Mouse (Mus musculus) testis, adult 2 months (tissue): ENCODE measurements around the gene Mrpl12.

ENCODE experiments used
- CTCF ChIP-seq: fragments of 200-500 bp; IDR thresholded peaks from 2 replicates; pipeline ENCODE4 v1.5.1; 2012; ENCODE audit warnings: low read depth, mild to moderate bottlenecking, inconsistent platforms, low read length, moderate library complexity; ENCODE audit not compliant: control insufficient read depth, insufficient read depth, insufficient replicate concordance
- POLR2A ChIP-seq: fragments of 200-500 bp; IDR thresholded peaks from 2 replicates; pipeline ENCODE4 v1.6.1; 2012; ENCODE audit warnings: low read depth, mild to moderate bottlenecking, inconsistent platforms, low read length, moderate library complexity; ENCODE audit not compliant: control insufficient read depth

DNA sequence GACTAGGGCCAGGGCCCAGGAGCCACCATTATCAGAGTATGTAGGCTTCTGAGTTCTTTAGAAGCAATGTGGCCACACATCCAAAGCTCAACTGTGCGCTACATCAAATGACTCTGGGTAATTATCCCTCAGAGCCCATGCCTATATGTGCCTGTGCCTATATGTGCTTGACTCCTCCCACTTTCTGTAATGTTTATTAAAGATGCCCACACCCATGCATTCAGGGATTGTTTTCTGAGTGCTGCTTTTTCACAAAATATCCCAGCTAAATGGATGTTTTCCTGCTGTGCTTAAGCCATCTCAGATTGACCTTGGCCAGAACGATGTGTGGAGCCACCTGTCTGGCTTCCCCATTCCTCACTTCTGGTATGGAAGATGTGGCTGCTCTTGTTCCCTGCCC is 20.9 kb upstream of the Mrpl12 start:
- TF ChIP-seq POLR2A = no peak
- no peak for TF ChIP-seq CTCF
